Mouse (Mus musculus): Measurements from ENCODE around the gene Ctrl.

DNA sequence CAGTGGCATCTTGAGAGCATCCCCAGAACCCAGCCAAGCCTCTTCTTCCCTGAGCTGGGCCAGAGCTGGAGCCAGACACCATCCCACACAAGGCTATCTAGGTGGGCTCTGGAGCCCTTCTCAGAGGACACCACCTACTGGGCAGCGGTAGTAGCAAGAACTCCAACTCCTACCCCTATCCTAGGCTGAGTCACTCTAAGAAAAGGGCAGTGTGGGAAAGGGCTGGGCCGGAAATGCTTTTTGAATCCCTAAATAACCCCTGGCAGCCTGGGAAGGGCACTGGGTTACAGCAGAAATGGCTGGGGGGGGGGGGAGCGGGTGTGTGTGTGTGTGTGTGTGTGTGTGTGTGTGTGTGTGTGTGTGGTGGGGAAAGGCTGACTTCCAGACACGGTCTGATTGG is 24.2 kb upstream of the Ctrl start:
- no peak; the same call in 1 of the 2 replicates for TF ChIP-seq CTCF (IDR thresholded peaks at IDR 0.05; ENCODE audit: extremely low read depth, insufficient read length, insufficient replicate concordance, low read depth, low read length)
- TF ChIP-seq POLR2A (IDR thresholded peaks at IDR 0.05; ENCODE audit: low read depth, low read length) = no peak
